Mouse (Mus musculus): ENCODE measurements at regions not wholly inside any gene's neighbourhood (a gene's known extent, or its start where the extent isn't known, plus 50 kb on each side); places are given as distances from the start of the nearest gene placed in this dataset.

- WGBS, result 37% methylated on average over 1 of the region's 1 CpGs
- H3K4me1 ChIP-seq (ENCODE audit: control insufficient read depth, insufficient read depth, low read length), result peaks cover 3% of the 10 kb centered on the region; the same call in 1 of the 2 replicates
Observed at GRCm38 (mm10) chr3:134082461-134082860, 153.8 kb upstream of the Cxxc4 start.

GRCm38 (mm10) chr3:134099471-134100125 is 136.7 kb upstream of the Cxxc4 start:
- 58% methylated on average over 3 of the region's 3 CpGs for WGBS
- H3K27ac ChIP-seq (ENCODE audit: low read length), result no peak overlapping the region
- H3K4me1 ChIP-seq (ENCODE audit: control insufficient read depth, insufficient read depth, low read length), result peaks cover 6% of the 10 kb centered on the region; the same call in 1 of the 2 replicates
- H3K27me3 ChIP-seq (ENCODE audit: control insufficient read depth, insufficient read depth, low read length), result no peaks in the 10 kb centered on the region
- no peaks in the 10 kb centered on the region for H3K36me3 ChIP-seq (ENCODE audit: control insufficient read depth, insufficient read depth, low read length)
- no peak overlapping the region for H3K9ac ChIP-seq (ENCODE audit: low read length)
- no peak overlapping the region for H3K4me3 ChIP-seq (replicated peaks; ENCODE audit: low read length)
- no peak overlapping the region for H3K4me2 ChIP-seq (ENCODE audit: low read depth, low read length)
- no peaks in the 10 kb centered on the region for H3K9me3 ChIP-seq (replicated peaks; ENCODE audit: control insufficient read depth, low read length)
- no peak for ATAC-seq (ENCODE audit: insufficient read depth, low FRiP score)

More at GRCm38 (mm10) chr3:134082461-134082860, 153.8 kb upstream of the Cxxc4 start:
- no peak overlapping the region for H3K27ac ChIP-seq (ENCODE audit: low read length)
- H3K36me3 ChIP-seq (ENCODE audit: control insufficient read depth, insufficient read depth, low read length), result no peaks in the 10 kb centered on the region
- no peaks in the 10 kb centered on the region for H3K27me3 ChIP-seq (ENCODE audit: control insufficient read depth, insufficient read depth, low read length)
- H3K4me3 ChIP-seq (replicated peaks; ENCODE audit: low read length), result no peak overlapping the region
- H3K9ac ChIP-seq (ENCODE audit: low read length), result no peak overlapping the region
- ATAC-seq (ENCODE audit: insufficient read depth, low FRiP score), result no peak
- H3K9me3 ChIP-seq (replicated peaks; ENCODE audit: control insufficient read depth, low read length), result no peaks in the 10 kb centered on the region
- no peak overlapping the region for H3K4me2 ChIP-seq (ENCODE audit: low read depth, low read length)

- no peaks in the 10 kb centered on the region for H3K9me3 ChIP-seq (replicated peaks; ENCODE audit: control insufficient read depth, low read length)
- H3K4me3 ChIP-seq (replicated peaks; ENCODE audit: low read length), result no peak overlapping the region
- H3K27ac ChIP-seq (ENCODE audit: low read length), result no peak overlapping the region
- WGBS, result 46% methylated on average over 3 of the region's 3 CpGs
- no peak for ATAC-seq (ENCODE audit: insufficient read depth, low FRiP score)
- no peak overlapping the region for H3K9ac ChIP-seq (ENCODE audit: low read length)
- H3K27me3 ChIP-seq (ENCODE audit: control insufficient read depth, insufficient read depth, low read length), result no peaks in the 10 kb centered on the region; the same call in 1 of the 2 replicates
- H3K4me2 ChIP-seq (ENCODE audit: low read depth, low read length), result no peak overlapping the region
- H3K36me3 ChIP-seq (ENCODE audit: control insufficient read depth, insufficient read depth, low read length), result no peaks in the 10 kb centered on the region
- H3K4me1 ChIP-seq (ENCODE audit: control insufficient read depth, insufficient read depth, low read length), result peaks cover 6% of the 10 kb centered on the region; the same call in 1 of the 2 replicates
Observed at GRCm38 (mm10) chr3:134102151-134102738, 134.0 kb upstream of the Cxxc4 start.

GRCm38 (mm10) chr3:134104625-134105024 is 131.7 kb upstream of the Cxxc4 start:
- Histone ChIP-seq H3K4me2 (ENCODE audit: low read depth, low read length) (no peak overlapping the region), H3K27me3 (ENCODE audit: control insufficient read depth, insufficient read depth, low read length) (no peaks in the 10 kb centered on the region; the same call in 1 of the 2 replicates), H3K9ac (ENCODE audit: low read length) (no peak overlapping the region), H3K27ac (ENCODE audit: low read length) (no peak overlapping the region), H3K4me1 (ENCODE audit: control insufficient read depth, insufficient read depth, low read length) (peaks cover 5% of the 10 kb centered on the region; the same call in 1 of the 2 replicates), H3K4me3 (replicated peaks; ENCODE audit: low read length) (no peak overlapping the region), H3K9me3 (replicated peaks; ENCODE audit: control insufficient read depth, low read length) (no peaks in the 10 kb centered on the region), H3K36me3 (ENCODE audit: control insufficient read depth, insufficient read depth, low read length) (no peaks in the 10 kb centered on the region)
- no peak for ATAC-seq (ENCODE audit: insufficient read depth, low FRiP score)
- WGBS, result 66% methylated on average over 1 of the region's 1 CpGs

- H3K36me3 ChIP-seq (ENCODE audit: control insufficient read depth, insufficient read depth, low read length), result no peaks in the 10 kb centered on the region
- no peak overlapping the region for H3K27ac ChIP-seq (ENCODE audit: low read length)
- no peaks in the 10 kb centered on the region; the same call in 1 of the 2 replicates for H3K27me3 ChIP-seq (ENCODE audit: control insufficient read depth, insufficient read depth, low read length)
- no peaks in the 10 kb centered on the region for H3K9me3 ChIP-seq (replicated peaks; ENCODE audit: control insufficient read depth, low read length)
- WGBS, result 58% methylated on average over 2 of the region's 2 CpGs
- H3K9ac ChIP-seq (ENCODE audit: low read length), result no peak overlapping the region
- ATAC-seq (ENCODE audit: insufficient read depth, low FRiP score), result no peak
- H3K4me2 ChIP-seq (ENCODE audit: low read depth, low read length), result no peak overlapping the region
- H3K4me1 ChIP-seq (ENCODE audit: control insufficient read depth, insufficient read depth, low read length), result peaks cover under 1% of the 10 kb centered on the region; the same call in 1 of the 2 replicates
- no peak overlapping the region for H3K4me3 ChIP-seq (replicated peaks; ENCODE audit: low read length)
Observed at GRCm38 (mm10) chr3:134105112-134105511, 131.2 kb upstream of the Cxxc4 start.

GRCm38 (mm10) chr3:134105567-134105966 is 130.7 kb upstream of the Cxxc4 start:
- Histone ChIP-seq H3K4me1 (ENCODE audit: control insufficient read depth, insufficient read depth, low read length) (no peaks in the 10 kb centered on the region), H3K4me2 (ENCODE audit: low read depth, low read length) (no peak overlapping the region), H3K9me3 (replicated peaks; ENCODE audit: control insufficient read depth, low read length) (no peaks in the 10 kb centered on the region), H3K36me3 (ENCODE audit: control insufficient read depth, insufficient read depth, low read length) (no peaks in the 10 kb centered on the region), H3K27ac (ENCODE audit: low read length) (no peak overlapping the region), H3K9ac (ENCODE audit: low read length) (no peak overlapping the region), H3K27me3 (ENCODE audit: control insufficient read depth, insufficient read depth, low read length) (no peaks in the 10 kb centered on the region; the same call in 1 of the 2 replicates), H3K4me3 (replicated peaks; ENCODE audit: low read length) (no peak overlapping the region)
- no peak; the same call in 1 of the 2 replicates for ATAC-seq (ENCODE audit: insufficient read depth, low FRiP score)
- WGBS, result 55% methylated on average over 3 of the region's 3 CpGs

GRCm38 (mm10) chr3:134114501-134114900 is 121.8 kb upstream of the Cxxc4 start:
- Histone ChIP-seq H3K36me3 (ENCODE audit: control insufficient read depth, insufficient read depth, low read length) (no peaks in the 10 kb centered on the region), H3K9me3 (replicated peaks; ENCODE audit: control insufficient read depth, low read length) (no peaks in the 10 kb centered on the region), H3K4me1 (ENCODE audit: control insufficient read depth, insufficient read depth, low read length) (no peaks in the 10 kb centered on the region), H3K27me3 (ENCODE audit: control insufficient read depth, insufficient read depth, low read length) (no peaks in the 10 kb centered on the region), H3K4me2 (ENCODE audit: low read depth, low read length) (no peak overlapping the region), H3K4me3 (replicated peaks; ENCODE audit: low read length) (no peak overlapping the region), H3K9ac (ENCODE audit: low read length) (no peak overlapping the region), H3K27ac (ENCODE audit: low read length) (no peak overlapping the region)
- ATAC-seq (ENCODE audit: insufficient read depth, low FRiP score), result no peak
- 87% methylated on average over 1 of the region's 1 CpGs for WGBS

- WGBS, result 95% methylated on average over 4 of the region's 4 CpGs
Observed at GRCm38 (mm10) chr3:134115007-134115406, 121.3 kb upstream of the Cxxc4 start.

GRCm38 (mm10) chr3:134118898-134119297 is 117.4 kb upstream of the Cxxc4 start:
- no peak overlapping the region for H3K4me2 ChIP-seq (ENCODE audit: low read depth, low read length)
- no peak overlapping the region for H3K4me3 ChIP-seq (replicated peaks; ENCODE audit: low read length)
- H3K27me3 ChIP-seq (ENCODE audit: control insufficient read depth, insufficient read depth, low read length), result no peaks in the 10 kb centered on the region
- H3K36me3 ChIP-seq (ENCODE audit: control insufficient read depth, insufficient read depth, low read length), result no peaks in the 10 kb centered on the region
- H3K9me3 ChIP-seq (replicated peaks; ENCODE audit: control insufficient read depth, low read length), result no peaks in the 10 kb centered on the region
- H3K4me1 ChIP-seq (ENCODE audit: control insufficient read depth, insufficient read depth, low read length), result no peaks in the 10 kb centered on the region
- ATAC-seq (ENCODE audit: insufficient read depth, low FRiP score), result no peak
- H3K9ac ChIP-seq (ENCODE audit: low read length), result no peak overlapping the region
- 79% methylated on average over 4 of the region's 4 CpGs for WGBS
- no peak overlapping the region for H3K27ac ChIP-seq (ENCODE audit: low read length)

More at GRCm38 (mm10) chr3:134115007-134115406, 121.3 kb upstream of the Cxxc4 start:
- no peak for ATAC-seq (ENCODE audit: insufficient read depth, low FRiP score)
- Histone ChIP-seq H3K4me3 (replicated peaks; ENCODE audit: low read length) (no peak overlapping the region), H3K4me2 (ENCODE audit: low read depth, low read length) (no peak overlapping the region), H3K36me3 (ENCODE audit: control insufficient read depth, insufficient read depth, low read length) (no peaks in the 10 kb centered on the region), H3K9me3 (replicated peaks; ENCODE audit: control insufficient read depth, low read length) (no peaks in the 10 kb centered on the region), H3K27me3 (ENCODE audit: control insufficient read depth, insufficient read depth, low read length) (no peaks in the 10 kb centered on the region), H3K4me1 (ENCODE audit: control insufficient read depth, insufficient read depth, low read length) (no peaks in the 10 kb centered on the region), H3K27ac (ENCODE audit: low read length) (no peak overlapping the region), H3K9ac (ENCODE audit: low read length) (no peak overlapping the region)

Measured in stomach, embryonic 16.5 days (tissue).